Mouse (Mus musculus) neural tube, embryonic 11.5 days (tissue): ENCODE measurements around the gene Rmi2. TPM values are rescaled to one million over a fixed set of nuclear protein-coding genes. Genes with fewer than 3 reads are reported as not detected.

Experiments used
- ATAC-seq: fragments of 200-750 bp; cut with Nextera tagmentation; 2 replicates; pipeline ENCODE4 v1.8.0; 2017; ENCODE audit warnings: moderate number of reproducible peaks, mild to moderate bottlenecking, moderate TSS enrichment, moderate library complexity; ENCODE audit not compliant: insufficient read depth, low FRiP score, low TSS enrichment
- DNase-seq: peaks from one replicate; pipeline ENCODE4 v3.0.0-alpha.2; 2015; ENCODE audit warnings: low spot score
- H3K27ac ChIP-seq: fragments of 300-500 bp; sonication (generic); 2 replicates; pipeline ENCODE4 v1.5.1; 2014; ENCODE audit warnings: low read depth, mild to moderate bottlenecking, low read length
- H3K27me3 ChIP-seq: fragments of 300-500 bp; sonication (generic); 2 replicates; pipeline ENCODE4 v1.6.1; 2014; ENCODE audit warnings: mild to moderate bottlenecking, low read length, mixed read lengths; ENCODE audit not compliant: control insufficient read depth, insufficient read depth
- H3K36me3 ChIP-seq: fragments of 300-500 bp; sonication (generic); 2 replicates; pipeline ENCODE4 v1.6.1; 2014; ENCODE audit warnings: mild to moderate bottlenecking, low read length, moderate library complexity, mixed read lengths; ENCODE audit not compliant: control insufficient read depth, insufficient read depth
- H3K4me1 ChIP-seq: fragments of 300-500 bp; sonication (generic); 2 replicates; pipeline ENCODE4 v1.6.1; 2014; ENCODE audit warnings: low read length, mixed read lengths; ENCODE audit not compliant: control insufficient read depth, insufficient read depth
- H3K4me2 ChIP-seq: fragments of 300-500 bp; sonication (generic); 2 replicates; pipeline ENCODE4 v1.6.1; 2014; ENCODE audit warnings: low read depth, mild to moderate bottlenecking, moderate library complexity
- H3K4me3 ChIP-seq: fragments of 300-500 bp; sonication (generic); 2 replicates; pipeline ENCODE4 v1.5.1; 2014; ENCODE audit warnings: low read depth, low read length
- H3K9ac ChIP-seq: fragments of 300-500 bp; sonication (generic); 2 replicates; pipeline ENCODE4 v1.6.1; 2014; ENCODE audit warnings: mild to moderate bottlenecking, low read length
- H3K9me3 ChIP-seq: fragments of 300-500 bp; sonication (generic); 2 replicates; pipeline ENCODE4 v1.6.1; 2016; ENCODE audit warnings: low read length; ENCODE audit not compliant: control insufficient read depth
- WGBS: fragments of 180-500 bp; shearing (Covaris S2); extraction: QIAGEN DNeasy Blood & Tissue Kit; methylation state at CpG from one replicate; pipeline ENCODE4 v1.1.7; 2014; 5-methylcytosine and 5-hydroxymethylcytosine counted together
- polyA plus RNA-seq: library from polyadenylated mRNA; unstranded; fragments of >200 nt; fragmentation: Nextera tagmentation; extraction: Ambion mirVana; gene quantifications from 2 replicates; pipeline ENCODE4 v1.2.1, GENCODE M21; 2014

Rmi2 gene
- polyA plus RNA-seq, 1 experiment from 2014 or later: 3.6 TPM

- no peaks in the 10 kb centered on the region for H3K9me3 ChIP-seq
- H3K27me3 ChIP-seq: no peaks in the 10 kb centered on the region
- H3K4me2 ChIP-seq: no peak overlapping the region
- no peaks in the 10 kb centered on the region for H3K4me1 ChIP-seq
- no peak overlapping the region for H3K9ac ChIP-seq
- ATAC-seq: no peak
- no peak for DNase-seq
- no peak overlapping the region for H3K27ac ChIP-seq
- no peak overlapping the region for H3K4me3 ChIP-seq
- no peaks in the 10 kb centered on the region for H3K36me3 ChIP-seq
- 93% methylated on average over 2 of the region's 2 CpGs for WGBS
These were observed 76.2 kb downstream of the Rmi2 start for GRCm38 (mm10) chr16:10911061-10911460.

- H3K4me1 ChIP-seq: no peaks in the 10 kb centered on the region
- no peaks in the 10 kb centered on the region for H3K36me3 ChIP-seq
- H3K4me3 ChIP-seq: no peak overlapping the region
- no peaks in the 10 kb centered on the region for H3K27me3 ChIP-seq
- WGBS: over 99% methylated on average over 4 of the region's 4 CpGs
- no peak overlapping the region for H3K9ac ChIP-seq
- no peak overlapping the region for H3K27ac ChIP-seq
- no peaks in the 10 kb centered on the region for H3K9me3 ChIP-seq
- ATAC-seq (no peak), DNase-seq (no peak)
- no peak overlapping the region for H3K4me2 ChIP-seq
These were observed 80.2 kb downstream of the Rmi2 start for GRCm38 (mm10) chr16:10915066-10915465.

- no peak overlapping the region for H3K9ac ChIP-seq
- H3K4me3 ChIP-seq: no peak overlapping the region
- DNase-seq (no peak), ATAC-seq (no peak)
- H3K9me3 ChIP-seq: no peaks in the 10 kb centered on the region
- 81% methylated on average over 3 of the region's 3 CpGs for WGBS
- no peaks in the 10 kb centered on the region for H3K36me3 ChIP-seq
- H3K4me2 ChIP-seq: no peak overlapping the region
- no peaks in the 10 kb centered on the region for H3K4me1 ChIP-seq
- no peaks in the 10 kb centered on the region for H3K27me3 ChIP-seq
- H3K27ac ChIP-seq: no peak overlapping the region
These were observed 81.4 kb downstream of the Rmi2 start for GRCm38 (mm10) chr16:10916271-10916670.

GRCm38 (mm10) chr16:10919856-10920255 lies 85.0 kb downstream of the Rmi2 start:
- ATAC-seq: no peak
- no peak overlapping the region for H3K27ac ChIP-seq
- H3K4me3 ChIP-seq: no peak overlapping the region
- H3K9me3 ChIP-seq: no peaks in the 10 kb centered on the region
- H3K9ac ChIP-seq: no peak overlapping the region
- no peaks in the 10 kb centered on the region for H3K27me3 ChIP-seq
- no peaks in the 10 kb centered on the region for H3K36me3 ChIP-seq
- DNase-seq: no peak
- H3K4me1 ChIP-seq: no peaks in the 10 kb centered on the region
- no peak overlapping the region for H3K4me2 ChIP-seq

GRCm38 (mm10) chr16:10923561-10923960 lies 88.7 kb downstream of the Rmi2 start:
- Histone ChIP-seq H3K4me2 (no peak overlapping the region), H3K9ac (no peak overlapping the region), H3K27ac (no peak overlapping the region), H3K9me3 (no peaks in the 10 kb centered on the region), H3K4me3 (no peak overlapping the region), H3K4me1 (no peaks in the 10 kb centered on the region), H3K36me3 (no peaks in the 10 kb centered on the region), H3K27me3 (no peaks in the 10 kb centered on the region)
- DNase-seq (no peak), ATAC-seq (no peak)
- WGBS: 69% methylated on average over 5 of the region's 5 CpGs

GRCm38 (mm10) chr16:10925591-10926180 lies 90.8 kb downstream of the Rmi2 start:
- Histone ChIP-seq H3K27ac (no peak overlapping the region), H3K36me3 (no peaks in the 10 kb centered on the region), H3K4me2 (no peak overlapping the region), H3K9me3 (no peaks in the 10 kb centered on the region), H3K4me1 (no peaks in the 10 kb centered on the region), H3K27me3 (no peaks in the 10 kb centered on the region), H3K4me3 (no peak overlapping the region), H3K9ac (no peak overlapping the region)
- 54% methylated on average over 7 of the region's 7 CpGs for WGBS
- DNase-seq (no peak), ATAC-seq (no peak)

DNA sequence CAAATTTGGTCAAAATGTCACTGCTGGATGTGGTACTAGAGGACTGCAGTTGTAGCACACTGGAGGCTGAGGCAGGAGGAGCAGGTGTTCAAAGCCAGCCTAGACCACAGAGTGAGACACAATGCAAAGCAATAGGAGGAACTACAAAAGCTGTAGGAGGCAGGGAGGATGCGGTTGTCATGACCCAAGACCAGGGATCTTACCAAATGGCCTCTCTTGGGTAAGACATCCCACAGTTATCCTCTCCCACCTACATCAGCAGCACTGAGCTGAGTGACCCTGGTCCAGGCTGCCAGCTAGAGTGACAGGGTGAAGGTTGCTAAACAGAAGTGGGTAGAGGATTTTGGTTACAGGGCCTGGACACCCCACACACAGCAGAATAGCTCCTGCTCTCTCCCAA lies 92.2 kb downstream of the Rmi2 start:
- no peak for ATAC-seq
- 85% methylated on average over 1 of the region's 1 CpGs for WGBS
- H3K27me3 ChIP-seq: no peaks in the 10 kb centered on the region

GRCm38 (mm10) chr16:10933372-10933771 lies 98.5 kb downstream of the Rmi2 start:
- Histone ChIP-seq H3K9ac (no peak overlapping the region), H3K27me3 (no peaks in the 10 kb centered on the region), H3K4me1 (no peaks in the 10 kb centered on the region), H3K9me3 (0 out of 2 replicates have a peak, but pooled peaks cover 3% of the 10 kb centered on the region), H3K4me2 (no peak overlapping the region), H3K27ac (no peak overlapping the region), H3K4me3 (no peak overlapping the region), H3K36me3 (no peaks in the 10 kb centered on the region)
- DNase-seq (no peak), ATAC-seq (no peak)
- WGBS: 87% methylated on average over 3 of the region's 3 CpGs

More for the DNA sequence above, 92.2 kb downstream of the Rmi2 start:
- Histone ChIP-seq H3K4me3 (no peak overlapping the region), H3K27ac (no peak overlapping the region), H3K36me3 (no peaks in the 10 kb centered on the region), H3K9ac (no peak overlapping the region), H3K9me3 (0 out of 2 replicates have a peak, but pooled peaks cover 3% of the 10 kb centered on the region), H3K4me1 (no peaks in the 10 kb centered on the region), H3K4me2 (no peak overlapping the region)
- DNase-seq: no peak

DNA sequence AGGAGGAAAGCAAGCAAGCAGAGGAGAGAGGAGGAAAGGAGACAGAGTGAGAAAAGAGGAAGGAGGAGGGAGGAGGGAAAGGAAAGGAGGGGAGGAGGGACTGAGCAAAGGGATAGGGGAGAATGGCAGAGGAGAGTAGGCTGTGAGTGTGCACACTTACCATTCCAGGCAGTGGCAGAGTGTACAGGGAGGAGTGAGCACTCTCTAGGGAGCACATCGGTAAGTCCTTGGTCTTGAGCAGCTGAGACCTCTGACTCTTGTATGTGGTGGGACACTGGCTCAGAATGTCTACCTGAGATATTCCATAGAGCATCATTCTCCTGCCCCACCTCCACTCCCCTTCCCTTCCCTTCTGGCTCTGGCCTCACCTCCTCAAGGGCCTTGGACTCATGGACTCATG lies 99.2 kb downstream of the Rmi2 start:
- H3K4me1 ChIP-seq: no peaks in the 10 kb centered on the region
- no peak overlapping the region for H3K4me3 ChIP-seq
- no peak overlapping the region for H3K27ac ChIP-seq
- H3K36me3 ChIP-seq: no peaks in the 10 kb centered on the region
- no peaks in the 10 kb centered on the region for H3K27me3 ChIP-seq
- no peak for ATAC-seq
- H3K4me2 ChIP-seq: no peak overlapping the region
- DNase-seq: no peak
- 100% methylated on average over 1 of the region's 1 CpGs for WGBS
- 0 out of 2 replicates have a peak, but pooled peaks cover 3% of the 10 kb centered on the region for H3K9me3 ChIP-seq
- H3K9ac ChIP-seq: no peak overlapping the region
